Mouse (Mus musculus) liver, embryonic 12.5 days (tissue): Measurements from ENCODE around the gene Eng. TPM values are rescaled to one million over a fixed set of nuclear protein-coding genes. Genes with fewer than 3 reads are reported as not detected.

Source experiments
- ATAC-seq: fragments of 200-750 bp; cut with Nextera tagmentation; 2 replicates; pipeline ENCODE4 v1.8.0; 2017; ENCODE audit warnings: moderate number of reproducible peaks, mild to moderate bottlenecking, moderate library complexity
- H3K27ac ChIP-seq: fragments of 300-500 bp; sonication (generic); 2 replicates; pipeline ENCODE4 v1.5.1; 2016; ENCODE audit warnings: mild to moderate bottlenecking
- H3K27me3 ChIP-seq: fragments of 300-500 bp; sonication (generic); replicated peaks from 2 replicates; pipeline ENCODE4 v1.6.1; 2016; ENCODE audit warnings: mild to moderate bottlenecking, moderate library complexity
- H3K36me3 ChIP-seq: fragments of 300-500 bp; sonication (generic); 2 replicates; pipeline ENCODE4 v1.6.1; 2016; ENCODE audit warnings: mild to moderate bottlenecking, moderate library complexity
- H3K4me1 ChIP-seq: fragments of 300-500 bp; sonication (generic); 2 replicates; pipeline ENCODE4 v1.6.1; 2016
- H3K4me2 ChIP-seq: fragments of 300-500 bp; sonication (generic); 2 replicates; pipeline ENCODE4 v1.6.1; 2016; ENCODE audit warnings: mild to moderate bottlenecking, moderate library complexity
- H3K4me3 ChIP-seq: fragments of 300-500 bp; sonication (generic); 2 replicates; pipeline ENCODE4 v1.5.1; 2016; ENCODE audit warnings: mild to moderate bottlenecking, moderate library complexity
- H3K9ac ChIP-seq: fragments of 300-500 bp; sonication (generic); 2 replicates; pipeline ENCODE4 v1.6.1; 2016; ENCODE audit warnings: mild to moderate bottlenecking, moderate library complexity
- H3K9me3 ChIP-seq: fragments of 300-500 bp; sonication (generic); replicated peaks from 2 replicates; pipeline ENCODE4 v1.6.1; 2016; ENCODE audit warnings: mild to moderate bottlenecking, moderate library complexity
- WGBS: fragments of 180-500 bp; shearing (Covaris S2); methylation state at CpG from one replicate; pipeline ENCODE4 v1.1.7; 2016; ENCODE audit not compliant: insufficient replicate concordance; 5-methylcytosine and 5-hydroxymethylcytosine counted together
- microRNA counts: library from miRNA; unstranded; fragments of <30 nt; microRNA quantifications from one replicate; lab custom pipeline; 2017
- microRNA-seq: library from miRNA; unstranded; fragments of <30 nt; microRNA quantifications from one replicate; pipeline ENCODE4, GENCODE M21; 2017
- polyA plus RNA-seq: library from polyadenylated mRNA; unstranded; fragments of >200 nt; fragmentation: Nextera tagmentation; extraction: Ambion mirVana; gene quantifications from 2 replicates; pipeline ENCODE4 v1.2.1, GENCODE M21; 2016

The Eng gene
- polyA plus RNA-seq, 1 experiment from 2014 or later, result 35.4 TPM

- 75% methylated on average over 4 of the region's 4 CpGs for WGBS
- H3K4me3 ChIP-seq, result no peak overlapping the region
- no peak overlapping the region for H3K9ac ChIP-seq
- H3K36me3 ChIP-seq, result no peaks in the 10 kb centered on the region
- H3K27me3 ChIP-seq, result no peaks in the 10 kb centered on the region
- peak overlapping the region; percentile 22; the same call in 1 of the 2 replicates for H3K27ac ChIP-seq
- no peaks in the 10 kb centered on the region for H3K9me3 ChIP-seq
- ATAC-seq, result no peak
- H3K4me2 ChIP-seq, result no peak overlapping the region
- H3K4me1 ChIP-seq, result peaks cover 44% of the 10 kb centered on the region
Measured at GRCm38 (mm10) chr2:32731911-32732310, 85.5 kb downstream of the Eng start.

MicroRNAs within 50 kb of the gene (microRNA counts, 519-probe panel; counts per million panel counts)
- microRNA mmu-miR-1954 (lab: Ali Mortazavi, UCI), result 582 counts per million, percentile 70 among the panel's probes with 10 or more counts
- 582 counts per million, percentile 70 among the panel's probes with 10 or more counts for microRNA mmu-miR-2861 (lab: Ali Mortazavi, UCI)

Small RNA genes within 50 kb of the gene (microRNA-seq; reads per million reads assigned to microRNA genes)
- not detected for gene Gm47291
- not detected for gene Mir1954
- gene Mir2861, result not detected
- not detected for gene Mir3960
- gene Mir8093, result not detected

Other genes starting within 250 kb of the Eng start
- gene Naif1, start 196.1 kb upstream of the Eng start, polyA plus RNA-seq, result 2.9 and 3.2 TPM in 2 replicates
- gene Slc25a25, start 195.2 kb upstream of the Eng start, polyA plus RNA-seq, result 11.4 and 11.9 TPM in 2 replicates
- 2.4 and 2.5 TPM in 2 replicates for gene Fam102a, start 111.3 kb upstream of the Eng start, polyA plus RNA-seq
- 69.5 and 73.8 TPM in 2 replicates for gene Dpm2, start 75.7 kb upstream of the Eng start, polyA plus RNA-seq
- 0.13 TPM in 1 of 2 replicates, not detected in the other for gene Pip5kl1, start 71.8 kb upstream of the Eng start, polyA plus RNA-seq
- gene 9430097D07Rik, start 70.9 kb upstream of the Eng start, polyA plus RNA-seq, result not detected in 2 replicates
- 17.5 and 18.9 TPM in 2 replicates for gene St6galnac4, start 59.5 kb upstream of the Eng start, polyA plus RNA-seq
- gene St6galnac6, start 46.9 kb upstream of the Eng start, polyA plus RNA-seq, result 14.5 and 15.4 TPM in 2 replicates
- 2.6 TPM in 2 replicates for gene Ak1, start 24.8 kb upstream of the Eng start, polyA plus RNA-seq
- gene Fpgs, start 57.5 kb downstream of the Eng start, polyA plus RNA-seq, result 32.8 and 35.8 TPM in 2 replicates
- 85.3 and 86.1 TPM in 2 replicates for gene Cdk9, start 66.5 kb downstream of the Eng start, polyA plus RNA-seq
- 9.7 and 10.1 TPM in 2 replicates for gene Sh2d3c, start 74.5 kb downstream of the Eng start, polyA plus RNA-seq
- not detected in 2 replicates for gene 6330409D20Rik, start 94.4 kb downstream of the Eng start, polyA plus RNA-seq
- 35.9 and 36.6 TPM in 2 replicates for gene Tor2a, start 110.6 kb downstream of the Eng start, polyA plus RNA-seq
- gene Ttc16, start 129.0 kb downstream of the Eng start, polyA plus RNA-seq, result 0.12 and 0.26 TPM in 2 replicates
- gene Ptrh1, start 129.2 kb downstream of the Eng start, polyA plus RNA-seq, result 3.3 and 3.5 TPM in 2 replicates
- 0.44 and 0.54 TPM in 2 replicates for gene Cfap157, start 137.8 kb downstream of the Eng start, polyA plus RNA-seq
- 5.8 and 5.9 TPM in 2 replicates for gene Stxbp1, start 200.7 kb downstream of the Eng start, polyA plus RNA-seq
- 11.9 and 12.4 TPM in 2 replicates for gene Fam129b, start 229.5 kb downstream of the Eng start, polyA plus RNA-seq